Mouse (Mus musculus) gastrocnemius, postnatal 36 days (tissue): Measurements from ENCODE around the gene Fn3k. TPM values are rescaled to one million over a fixed set of nuclear protein-coding genes. Genes with fewer than 3 reads are reported as not detected.
A peak's percentile ranks its signal among the peaks of the same experiment; 100 is the strongest.

ENCODE experiments used
- DNase-seq, 2 experiments: peaks; one replicate each; pipeline ENCODE4 v3.0.0; 2022
- intact Hi-C: fragments of 180-260 bp; cut with DNase I; formaldehyde crosslinking; loops from one replicate; pipeline ENCODE4 v1.15.1; 2025
- long read RNA-seq, 2 experiments: library from polyadenylated mRNA; stranded (forward); transcript quantifications; one replicate each; pipeline ENCODE4 v2.0.0; 2021
- total RNA-seq, 2 experiments: library from RNA; stranded (reverse); gene quantifications; 2 replicates each; pipeline ENCODE4 v1.2.3; 2021

Fn3k gene
- total RNA-seq = 10 to 100 TPM; 14.4 to 17.6 TPM
- long read RNA-seq, experiment 1, transcript Fn3k-201 (6 exons, 1,047 nt) = major isoform, 13 of 13 reads
- long read RNA-seq, experiment 1, partial matches to known transcripts = 0 of 13 reads
- long read RNA-seq, experiment 1, other reads (novel, unspliced or antisense) = 0 of 13 reads
- long read RNA-seq, experiment 2, transcript Fn3k-201 (6 exons, 1,047 nt) = major isoform, 10 of 12 reads
- long read RNA-seq, experiment 2, partial matches to known transcripts = 2 of 12 reads
- long read RNA-seq, experiment 2, other reads (novel, unspliced or antisense) = 0 of 12 reads

DNA sequence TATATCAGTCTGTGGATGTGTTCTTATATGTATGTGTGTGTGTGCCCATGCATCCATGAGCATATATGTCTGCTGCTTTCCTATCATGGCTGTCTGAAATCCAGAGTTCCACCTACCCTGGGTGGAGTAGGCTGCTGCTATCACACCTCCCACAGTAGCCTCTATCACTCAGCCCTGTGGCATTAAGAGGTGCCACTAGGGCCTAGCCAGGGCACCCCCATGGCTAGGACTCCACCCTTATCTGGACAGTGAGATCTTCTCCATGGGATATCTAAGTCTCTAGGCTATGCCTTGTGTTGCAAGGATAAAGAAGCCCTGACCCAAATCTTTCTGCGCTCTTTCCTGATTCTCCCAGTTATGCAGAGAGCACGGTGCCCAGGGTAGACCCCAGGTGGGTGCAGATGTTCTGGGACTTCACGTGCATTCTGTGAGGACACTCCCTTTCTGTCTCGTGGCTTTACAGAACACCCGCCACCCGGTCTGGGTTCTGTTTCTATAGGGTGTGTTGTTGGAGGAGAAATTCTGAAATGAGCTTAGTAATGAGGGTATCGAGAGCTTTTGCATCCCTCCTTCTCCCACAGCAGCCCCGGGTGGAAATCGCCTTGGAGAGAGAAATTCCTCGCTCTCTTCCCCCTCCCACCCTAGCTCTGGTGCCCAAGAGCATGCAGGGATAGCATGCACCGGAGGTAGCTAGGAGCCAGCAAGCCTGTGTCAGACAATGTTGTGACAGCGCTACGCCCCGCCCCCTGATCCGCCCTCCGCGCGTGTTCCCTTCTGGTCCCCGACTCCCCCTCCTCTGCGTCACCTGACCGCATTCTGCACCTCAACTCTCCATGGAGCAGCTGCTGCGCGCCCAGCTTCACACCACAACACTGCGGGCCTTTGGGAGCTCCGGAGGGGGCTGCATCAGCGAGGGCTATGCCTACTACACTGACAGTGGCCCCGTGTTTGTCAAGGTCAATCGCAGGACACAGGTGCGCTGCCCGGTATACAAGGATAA is at the start of gene Fn3k:
Fn3k (plus strand) TSS at position 758 of the 1,000 bp plus-strand sequence.
- DNase-seq = peak; percentile 65 to 80
- intact Hi-C loops = no loop called here

DNA sequence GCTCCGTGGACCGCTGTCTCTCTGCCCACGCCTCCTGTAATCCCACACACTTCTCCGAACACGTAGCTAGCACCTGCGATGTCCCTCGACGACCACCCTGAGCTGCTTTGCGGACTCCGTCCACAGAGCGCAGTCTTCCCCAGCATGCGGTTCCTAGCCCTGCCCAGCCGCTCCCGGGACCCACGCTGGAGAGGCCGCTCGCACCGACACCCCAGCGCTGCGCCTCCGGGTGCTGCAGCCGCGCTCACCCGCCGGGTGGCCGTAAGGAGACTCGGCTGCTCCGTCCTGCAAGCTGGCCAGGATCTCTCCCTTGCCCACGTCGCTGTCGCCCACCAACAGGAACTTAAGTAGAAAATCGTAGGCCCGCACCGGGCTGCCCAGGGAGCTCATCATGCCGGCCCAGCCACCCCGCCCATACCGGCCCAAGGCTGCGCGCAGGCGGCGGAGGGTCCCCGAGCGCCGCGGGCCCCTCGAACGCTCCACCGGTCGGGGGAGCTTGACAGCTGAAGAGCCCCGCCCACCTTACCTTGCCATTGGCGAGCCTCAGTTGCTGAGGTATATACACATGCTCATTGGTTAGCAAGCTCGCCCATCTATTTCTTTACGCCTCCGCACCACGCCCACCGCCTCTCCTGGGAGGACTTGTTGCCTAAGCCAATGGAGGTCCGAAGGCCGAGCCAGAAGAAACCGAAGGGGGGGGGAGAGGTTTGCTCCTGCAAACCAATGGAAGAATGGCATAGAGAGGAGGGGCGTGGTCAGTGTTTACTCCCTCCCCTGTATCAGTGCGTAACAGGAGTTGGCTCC is 46.8 kb upstream of the Fn3k start, which contains the start of gene Rab40b:
Rab40b (minus strand) TSS at position 502 of the 804 bp plus-strand sequence.
- intact Hi-C loops = loop anchor here (5.0 kb wide), 1 partner anchor 34 kb away; the partner anchor contains the start of gene Fn3krp
- DNase-seq = peak; percentile 80 to 92

DNA sequence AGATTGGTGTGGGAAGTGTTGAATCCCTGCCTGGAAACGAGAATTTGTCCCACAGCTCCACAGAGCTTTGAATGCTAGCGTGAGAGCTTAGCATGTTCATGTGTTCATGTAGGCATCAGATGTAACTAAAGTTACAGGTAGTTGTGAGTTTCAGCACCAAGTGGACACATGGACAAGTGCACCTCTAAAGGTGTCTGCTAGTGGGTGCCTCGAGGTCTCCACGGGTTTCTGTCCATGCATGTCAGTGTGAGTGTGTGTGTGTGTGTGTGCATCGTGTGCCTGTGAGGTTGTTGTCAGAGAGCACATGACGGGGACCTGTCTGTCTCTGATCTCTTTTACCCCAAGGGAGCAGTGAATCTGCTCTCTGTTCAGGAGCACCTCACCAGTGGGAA is 46.2 kb upstream of the Fn3k start:
- no peak for DNase-seq

DNA sequence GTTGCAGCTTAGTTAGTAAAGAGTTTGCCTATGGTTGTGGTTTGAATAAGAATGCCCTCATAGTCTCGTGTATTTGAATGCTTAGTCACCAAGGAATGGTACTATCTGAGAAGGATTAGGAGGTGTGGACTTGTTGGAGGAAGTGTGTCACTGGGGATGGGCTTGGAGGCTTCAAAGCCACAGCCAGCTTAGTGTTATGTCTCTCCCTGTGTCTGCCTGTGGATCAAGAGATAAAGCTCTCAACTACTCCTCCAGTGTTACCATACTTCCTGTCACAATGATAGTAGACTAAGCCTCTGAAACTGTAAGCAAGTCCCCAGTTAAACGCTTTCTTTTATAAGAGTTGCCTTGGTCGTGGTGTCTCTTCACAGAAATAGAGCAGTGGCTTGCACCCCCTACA is 43.9 kb upstream of the Fn3k start:
- intact Hi-C loops = no loop called here
- no peak for DNase-seq

More for the DNA sequence above, 46.2 kb upstream of the Fn3k start:
- intact Hi-C loops = loop anchor here (5.0 kb wide), 1 partner anchor 34 kb away; the partner anchor contains the start of gene Fn3krp

DNA sequence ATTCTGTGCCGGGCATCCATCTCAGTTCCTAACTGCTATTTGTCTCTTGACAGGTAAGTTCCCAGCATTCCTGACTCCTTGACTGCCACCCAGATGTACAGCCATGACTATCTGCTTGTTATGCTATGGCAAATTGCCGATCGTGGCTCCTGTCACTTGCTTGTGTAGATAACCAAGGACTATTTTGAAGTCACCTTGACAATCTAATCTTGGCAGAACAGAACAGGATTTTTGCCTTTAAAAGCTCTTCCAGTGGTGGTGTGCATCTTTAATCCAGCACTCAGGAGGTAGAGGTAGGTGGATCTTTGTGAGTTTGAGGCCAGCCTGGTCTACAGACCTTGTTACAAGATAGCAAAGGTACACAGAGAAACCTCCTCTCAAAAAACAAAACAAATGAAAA is 42.3 kb upstream of the Fn3k start:
- intact Hi-C loops = no loop called here
- DNase-seq = no peak

DNA sequence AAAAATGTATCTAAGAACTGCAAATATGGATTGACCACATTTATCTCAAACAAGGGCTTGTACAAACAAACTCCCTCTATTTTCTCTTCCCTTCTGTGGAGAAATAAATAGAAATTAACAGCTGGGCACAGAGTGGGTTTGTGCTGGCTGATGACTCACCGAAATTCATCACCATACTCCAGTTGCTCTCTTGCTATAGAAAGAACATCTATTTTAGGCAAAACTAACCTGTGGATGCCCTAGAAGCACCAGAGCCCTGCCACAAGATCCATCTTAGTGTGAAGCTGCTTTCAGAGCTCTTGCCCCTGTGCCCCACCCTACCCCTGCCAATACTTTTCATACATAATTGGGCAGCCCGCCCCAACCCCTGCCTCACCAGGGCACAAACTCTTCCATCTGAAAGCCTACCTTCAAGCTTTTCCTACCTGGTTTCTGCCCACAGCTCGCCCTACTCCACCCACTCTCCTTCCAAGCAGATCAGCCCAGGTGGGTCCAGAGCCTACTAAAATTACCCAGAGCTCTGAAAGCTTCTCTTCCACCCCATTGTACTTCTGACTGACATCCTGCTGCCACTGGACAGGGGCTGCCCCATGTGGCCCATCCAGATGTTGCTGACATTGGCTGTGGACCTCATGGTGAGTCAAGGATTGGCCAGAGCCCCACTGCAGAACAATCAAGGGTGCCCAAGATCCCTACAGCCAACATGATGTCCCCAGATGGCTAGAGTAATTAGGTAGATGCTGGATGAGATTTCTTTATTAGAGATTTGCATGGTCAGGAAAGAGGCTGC is 27.2 kb upstream of the Fn3k start:
- intact Hi-C loops = no loop called here
- DNase-seq = no peak

DNA sequence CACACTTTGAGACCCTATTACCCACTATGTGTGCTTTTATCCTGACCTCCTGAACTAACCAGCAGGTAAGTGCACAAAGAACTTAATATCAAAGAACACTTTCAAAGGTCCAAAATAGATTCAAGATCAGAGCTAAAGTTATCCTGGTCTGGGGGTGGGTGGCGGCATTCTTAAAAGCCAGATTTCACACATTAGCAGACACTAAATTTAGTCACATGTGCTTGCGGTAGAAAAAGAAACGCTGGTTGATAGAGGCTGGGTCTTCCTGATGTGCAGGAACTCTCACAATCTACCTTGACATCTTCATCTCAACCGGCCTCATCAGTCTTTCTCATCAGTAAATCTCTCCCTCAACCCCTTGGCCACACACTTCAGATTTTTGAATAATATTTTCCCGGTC is 20.0 kb upstream of the Fn3k start:
- intact Hi-C loops = loop anchor here (5.0 kb wide), 1 partner anchor 62 kb away; the partner anchor contains the start of gene Wdr45b
- no peak for DNase-seq

DNA sequence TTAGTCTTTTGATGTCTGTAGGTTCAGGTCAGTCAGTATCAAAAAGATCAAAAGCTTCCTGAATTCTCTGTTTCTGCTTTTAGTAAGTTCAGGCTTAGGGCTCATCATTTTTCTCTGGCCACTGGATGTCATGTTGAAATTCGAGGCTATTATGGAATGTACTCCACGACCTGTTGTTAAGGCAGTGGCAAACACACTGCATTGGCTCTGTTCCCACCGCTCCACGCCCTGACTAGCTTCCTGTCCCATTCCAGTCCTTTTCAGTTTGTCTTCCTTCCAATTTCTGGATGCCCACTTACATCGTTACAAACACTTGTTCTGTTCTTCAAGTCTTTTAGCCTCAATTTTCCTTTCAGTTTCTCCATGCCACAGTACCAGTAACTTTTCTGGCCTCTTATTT is 19.4 kb upstream of the Fn3k start:
- intact Hi-C loops = loop anchor here (5.0 kb wide), 1 partner anchor 63 kb away; the partner anchor contains the start of gene Wdr45b
- DNase-seq = no peak

DNA sequence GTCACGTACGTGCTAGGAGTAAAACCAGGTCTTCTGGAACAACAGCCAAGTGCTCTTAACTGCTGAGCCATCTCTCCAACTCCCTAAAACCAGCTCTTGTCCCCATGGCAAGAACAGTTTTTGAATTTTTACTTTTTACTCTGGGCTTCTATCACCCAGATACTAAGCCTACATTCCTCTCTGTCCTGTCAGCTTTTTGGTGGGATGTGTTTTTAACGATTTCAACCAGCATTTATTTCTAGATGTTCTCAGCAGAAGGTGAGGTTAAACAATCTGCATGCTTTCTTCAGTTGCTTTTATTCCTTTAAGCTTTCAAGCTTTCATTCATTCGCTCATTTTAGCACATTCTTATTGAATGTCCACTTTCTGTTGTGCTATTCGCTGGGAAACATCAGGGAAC is 16.7 kb upstream of the Fn3k start:
- intact Hi-C loops = loop anchor here (5.0 kb wide), 1 partner anchor 66 kb away; the partner anchor contains the start of gene Wdr45b
- no peak for DNase-seq

DNA sequence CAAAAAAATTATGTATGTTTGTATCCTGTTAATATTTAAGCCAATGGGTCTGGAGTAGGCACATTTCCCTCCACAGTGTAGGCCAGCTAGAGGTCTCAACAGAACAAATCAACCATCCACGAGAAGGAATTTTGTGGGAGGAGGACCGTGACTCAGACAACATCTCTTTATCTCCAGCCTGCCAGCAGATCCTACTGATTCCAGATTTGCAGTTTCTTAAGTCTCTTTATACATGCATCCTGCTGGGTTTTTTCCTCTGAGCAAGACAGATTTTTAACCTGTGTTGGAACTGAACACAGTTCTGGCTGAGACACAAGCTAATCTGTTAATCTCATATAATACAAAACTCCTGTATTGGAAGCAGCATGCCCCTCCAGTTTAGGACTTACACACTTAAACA is 15.8 kb upstream of the Fn3k start:
- intact Hi-C loops = loop anchor here (5.0 kb wide), 1 partner anchor 67 kb away; the partner anchor contains the start of gene Wdr45b

DNA sequence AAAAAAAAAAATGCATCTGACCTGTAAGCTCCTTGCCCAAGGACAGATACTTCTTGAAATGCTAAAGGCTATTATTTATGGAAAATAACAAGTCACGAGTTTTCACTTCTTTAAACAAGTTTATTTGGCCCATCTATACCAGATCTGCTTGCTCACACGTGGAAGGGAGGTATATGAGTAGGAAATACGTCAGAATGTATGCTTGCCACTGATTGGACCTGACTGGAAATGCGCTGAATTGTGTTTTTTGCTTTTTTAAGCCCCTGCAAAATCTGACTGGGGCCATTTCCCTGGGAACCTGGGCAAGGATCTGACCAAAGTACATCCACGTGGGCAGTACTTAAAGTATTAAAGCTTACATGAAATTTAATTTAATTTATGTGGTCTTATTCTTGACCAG is 14.3 kb upstream of the Fn3k start:
- DNase-seq = no peak
- intact Hi-C loops = loop anchor here (5.0 kb wide), 1 partner anchor 33 kb away; the partner anchor contains the start of gene Rab40b

More for the DNA sequence above, 15.8 kb upstream of the Fn3k start:
- no peak for DNase-seq

DNA sequence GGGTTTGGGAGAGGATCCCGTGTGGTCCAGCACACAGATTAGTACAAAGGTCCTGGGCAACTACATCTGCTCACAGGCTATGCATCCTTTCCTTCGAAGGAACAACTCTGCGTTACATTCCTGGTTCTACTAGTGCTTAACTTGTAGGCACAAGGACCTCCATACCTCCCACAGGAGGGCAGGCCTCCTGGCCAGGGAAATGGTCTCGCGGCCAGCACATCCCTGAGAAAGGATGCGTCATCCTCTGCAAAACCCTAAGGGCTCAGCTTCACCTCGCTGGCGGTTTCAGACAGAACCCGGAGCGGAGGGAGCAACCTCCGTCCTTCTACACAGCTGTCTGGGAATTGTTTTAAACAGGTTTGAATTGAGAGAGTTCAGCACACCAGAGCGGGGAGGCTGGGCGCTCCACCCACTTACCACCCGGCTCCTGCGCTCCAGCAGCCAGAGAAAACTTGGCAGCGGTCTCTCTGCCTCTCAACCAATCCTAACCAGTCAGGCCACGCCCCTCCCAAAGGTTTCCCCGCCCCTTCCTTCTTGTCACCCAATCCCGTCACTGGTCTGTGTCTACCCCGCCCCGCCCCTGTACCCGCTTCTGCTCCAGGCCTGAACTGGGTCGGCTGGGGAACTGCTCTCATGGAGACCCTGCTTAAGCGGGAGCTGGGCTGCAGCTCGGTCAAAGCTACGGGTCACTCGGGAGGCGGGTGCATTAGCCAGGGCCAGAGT is 13.7 kb upstream of the Fn3k start, which contains the start of gene Fn3krp:
Fn3krp (plus strand) TSS at position 572 of the 723 bp plus-strand sequence.
- DNase-seq = peak; percentile 99 to 100
- intact Hi-C loops = loop anchor here (5.0 kb wide), 1 partner anchor 34 kb away; the partner anchor contains the start of gene Rab40b

DNA sequence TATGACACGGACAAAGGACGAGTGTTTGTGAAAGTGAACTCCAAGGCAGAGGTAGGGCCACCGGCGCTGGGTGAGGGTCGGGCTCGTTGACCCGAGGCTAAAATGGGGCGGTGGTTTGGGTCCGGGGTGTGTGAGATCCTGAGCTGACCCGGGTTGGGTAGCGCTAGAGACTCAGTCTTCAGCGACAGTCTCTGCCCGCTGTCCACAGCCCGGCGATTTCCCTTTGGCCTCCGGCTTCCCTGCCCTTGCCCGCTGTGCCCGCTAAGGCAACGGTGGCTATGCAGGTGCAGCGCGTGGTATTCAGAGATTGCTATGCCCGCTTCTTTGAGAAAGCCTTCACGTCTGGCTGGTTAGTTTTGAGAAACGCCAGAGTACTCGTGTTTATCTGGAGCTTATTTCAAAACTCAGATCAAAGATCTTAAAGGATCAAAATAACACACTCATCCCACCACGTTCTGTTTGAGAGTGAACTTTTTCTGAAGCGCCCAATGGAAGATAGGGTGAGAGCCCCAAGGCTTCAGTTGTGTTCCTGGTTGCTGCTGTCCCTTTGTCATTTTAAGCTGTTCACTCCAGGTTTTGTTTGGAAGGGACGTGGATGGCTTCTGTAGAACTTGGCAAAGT is 13.1 kb upstream of the Fn3k start:
- no peak for DNase-seq
- intact Hi-C loops = loop anchor here (5.0 kb wide), 1 partner anchor 34 kb away; the partner anchor contains the start of gene Rab40b

DNA sequence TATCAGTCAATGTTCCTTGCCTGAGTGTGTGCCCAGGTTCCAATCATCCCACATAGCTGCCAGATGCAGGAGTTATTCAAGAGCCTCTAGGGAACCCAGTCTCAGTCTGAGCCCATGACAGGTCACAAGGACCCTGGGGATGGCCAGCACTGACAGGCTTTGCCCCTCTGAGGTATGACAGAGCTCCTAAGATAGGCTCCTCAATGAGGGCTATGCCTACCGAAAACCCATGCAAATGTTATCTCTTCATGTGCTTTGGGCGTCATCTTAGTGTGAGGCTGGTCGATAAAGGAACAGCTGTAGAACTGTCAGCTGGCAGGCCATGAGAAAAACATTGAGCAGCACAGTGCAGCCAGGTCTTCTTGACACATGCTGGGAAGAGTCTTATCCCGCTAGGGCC is 1.3 kb upstream of the Fn3k start:
- intact Hi-C loops = no loop called here
- no peak for DNase-seq

DNA sequence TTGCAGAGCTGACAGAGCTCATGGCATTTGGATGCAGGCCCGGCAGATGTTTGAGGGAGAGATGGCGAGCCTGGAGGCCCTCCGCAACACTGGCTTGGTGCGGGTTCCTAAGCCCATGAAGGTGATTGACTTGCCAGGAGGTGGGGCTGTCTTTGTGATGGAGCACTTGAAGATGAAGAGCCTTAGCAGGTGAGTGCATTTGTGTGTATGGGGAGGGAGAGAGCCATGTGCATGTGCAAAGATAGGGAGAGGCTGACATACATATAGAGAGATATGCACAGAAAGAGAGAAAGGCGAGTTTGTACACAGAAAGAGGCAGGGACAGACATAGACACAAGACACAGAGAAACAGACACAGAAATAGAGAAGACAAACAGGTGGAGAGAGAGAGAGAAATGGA is 2.5 kb downstream of the Fn3k start:
- intact Hi-C loops = no loop called here
- DNase-seq = no peak

DNA sequence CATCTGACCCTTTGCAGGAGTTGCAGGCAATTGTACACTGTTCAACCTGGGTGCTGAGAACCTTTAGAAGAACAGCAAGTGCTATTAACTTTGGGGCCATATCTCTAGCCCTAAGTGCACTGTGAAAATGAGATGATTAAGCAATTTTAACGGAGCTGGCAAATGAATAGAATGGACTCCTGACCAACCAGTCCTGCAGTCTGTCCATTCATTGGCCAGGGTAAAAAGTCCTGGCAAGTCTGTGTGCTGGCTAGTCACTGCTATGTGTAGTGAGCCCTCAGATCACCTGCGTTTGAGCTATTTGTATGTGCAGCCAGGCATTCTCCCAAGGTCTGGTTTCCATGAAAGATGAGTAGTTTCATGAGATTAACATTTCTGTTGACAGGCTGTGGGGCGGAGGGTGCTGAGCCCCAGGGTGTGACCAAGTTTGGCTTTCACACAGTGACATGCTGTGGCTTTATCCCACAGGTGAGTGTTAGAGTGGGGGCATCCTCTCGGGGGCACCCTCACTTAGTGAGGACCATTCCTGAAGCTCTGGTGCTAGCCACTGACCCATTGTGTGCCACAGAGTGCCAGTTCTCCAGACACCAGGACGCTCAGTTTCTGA is 5.1 kb downstream of the Fn3k start:
- DNase-seq = no peak
- intact Hi-C loops = no loop called here

DNA sequence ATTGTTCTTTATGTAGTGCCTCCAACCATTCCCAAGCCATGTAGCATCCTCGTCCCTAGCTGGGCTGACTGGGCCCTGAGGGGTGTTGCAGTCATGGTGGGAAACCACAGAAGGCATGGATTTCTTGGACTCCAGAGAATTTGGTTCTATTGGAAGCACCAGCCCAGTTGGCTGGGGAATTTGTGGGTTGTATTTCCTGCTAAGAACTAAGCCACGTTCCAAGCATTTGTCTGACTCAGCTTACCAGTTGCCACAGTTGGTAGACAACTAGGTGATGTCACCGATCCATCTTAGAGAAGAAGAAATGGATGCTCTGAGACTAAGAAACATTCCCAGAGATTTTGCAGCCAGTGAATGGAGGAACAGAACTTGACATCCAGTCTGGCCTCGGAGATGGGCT is 6.9 kb downstream of the Fn3k start:
- DNase-seq = no peak

More for the DNA sequence above, 6.9 kb downstream of the Fn3k start:
- intact Hi-C loops = no loop called here
